Mouse (Mus musculus): ENCODE results near the gene Rab29. TPM values are rescaled to one million over a fixed set of nuclear protein-coding genes. Genes with fewer than 3 reads are reported as not detected.
A peak's percentile ranks its signal among the peaks of the same experiment; 100 is the strongest.

Gene Rab29
- total and polyA plus RNA-seq, 3 experiments = 23.5 to 26.3 TPM; not detected in 1

GRCm38 (mm10) chr1:131905497-131905896, 38.5 kb downstream of the Rab29 start:
- Histone ChIP-seq H3K9me3 (replicated peaks; ENCODE audit: insufficient read depth, low read length) (no peaks in the 10 kb centered on the region), H3K4me3 (ENCODE audit: control insufficient read depth in 1 of 2, insufficient read depth in 1 of 2, low read depth in 2 of 2, low read length in 2 of 2) (no peak overlapping the region), H3K79me2 (ENCODE audit: control insufficient read depth, insufficient read depth, low read length, poor library complexity) (peaks cover 2% of the 10 kb centered on the region), H3K27ac (ENCODE audit: control insufficient read depth, low read depth, low read length) (no peak overlapping the region), H3K4me1 (ENCODE audit: control insufficient read depth in 1 of 2, insufficient read depth in 2 of 2, low read length in 2 of 2) (peaks cover 11 to 21% of the 10 kb centered on the region in 2 experiments), H3K36me3 (ENCODE audit: control insufficient read depth in 1 of 2, insufficient read depth in 2 of 2, low read length in 2 of 2) (peaks cover 0 to 19% of the 10 kb centered on the region in 2 experiments; a peak in 2 of 4 replicates), H3K27me3 (ENCODE audit: control insufficient read depth in 1 of 2, insufficient read depth in 2 of 2, low read length in 2 of 2) (peaks cover 0 to 9% of the 10 kb centered on the region in 2 experiments; a peak in 1 of 4 replicates), H3K9ac (ENCODE audit: control insufficient read depth, low read depth, low read length, poor library complexity, severe bottlenecking) (no peak overlapping the region)
- TF ChIP-seq CHD1 (IDR thresholded peaks at IDR 0.05; ENCODE audit: low read depth, low read length) (no peak), ETS1 (IDR thresholded peaks at IDR 0.05; ENCODE audit: low read depth, low read length) (0 out of 2 replicates have a peak, but pooled peaks have one; percentile 20), SMC3 (IDR thresholded peaks at IDR 0.05; ENCODE audit: low read depth, low read length) (peak; percentile 77), NRF1 (IDR thresholded peaks at IDR 0.05; ENCODE audit: insufficient read depth, low read depth, low read length, poor library complexity, severe bottlenecking) (no peak), MYB (IDR thresholded peaks at IDR 0.05; ENCODE audit: low read depth, low read length) (no peak), BHLHE40 (IDR thresholded peaks at IDR 0.05; ENCODE audit: borderline replicate concordance, low read depth, low read length) (peak; percentile 36; the same call in 1 of the 2 replicates), CTCF (IDR thresholded peaks at IDR 0.05 in 2 of 3, conservative IDR thresholded peaks at IDR 0.05 in 1 of 3; ENCODE audit: control insufficient read depth in 1 of 3, insufficient read depth in 1 of 3, low read depth in 2 of 3, low read length in 3 of 3, poor library complexity in 1 of 3, severe bottlenecking in 1 of 3) (peak; percentile 63 to 80 (median 71)), USF2 (IDR thresholded peaks at IDR 0.05; ENCODE audit: borderline replicate concordance in 1 of 2, insufficient read depth in 1 of 2, low read depth in 1 of 2, low read length in 2 of 2) (no peak), ZNF384 (IDR thresholded peaks at IDR 0.05; ENCODE audit: low read depth, low read length) (peak; percentile 52), TCF12 (IDR thresholded peaks at IDR 0.05; ENCODE audit: low read depth, low read length) (no peak), ZC3H11A (IDR thresholded peaks at IDR 0.05; ENCODE audit: low read depth, low read length) (peak; percentile 77), RCOR1 (IDR thresholded peaks at IDR 0.05; ENCODE audit: low read depth, low read length) (no peak), CHD2 (IDR thresholded peaks at IDR 0.05; ENCODE audit: low read length) (peak; percentile 30; the same call in 1 of the 2 replicates), MAZ (IDR thresholded peaks at IDR 0.05; ENCODE audit: low read depth, low read length) (peak; percentile 25; the same call in 1 of the 2 replicates), MXI1 (IDR thresholded peaks at IDR 0.05; ENCODE audit: low read depth, low read length) (peak; percentile 39; the same call in 1 of the 2 replicates), MEF2A (IDR thresholded peaks at IDR 0.05; ENCODE audit: extremely low read depth, insufficient replicate concordance, low read depth, low read length, poor library complexity, severe bottlenecking) (no peak), HCFC1 (IDR thresholded peaks at IDR 0.05; ENCODE audit: low read depth, low read length) (no peak), POLR2AphosphoS5 (IDR thresholded peaks at IDR 0.05; ENCODE audit: borderline replicate concordance, low read depth, low read length) (no peak), RAD21 (IDR thresholded peaks at IDR 0.05; ENCODE audit: low read depth, low read length) (peak; percentile 79), POLR2AphosphoS2 (IDR thresholded peaks at IDR 0.05; ENCODE audit: low read length) (no peak), NELFE (IDR thresholded peaks at IDR 0.05; ENCODE audit: low read depth, low read length) (no peak), USF1 (IDR thresholded peaks at IDR 0.05; ENCODE audit: low read depth, low read length) (no peak), SIN3A (IDR thresholded peaks at IDR 0.05; ENCODE audit: low read length) (peak; percentile 62), JUND (IDR thresholded peaks at IDR 0.05; ENCODE audit: low read depth, low read length) (no peak)
- peak; percentile 75 for DNase-seq (ENCODE audit: low read depth, low spot score)
